Mouse (Mus musculus) CD8-positive naive resting alpha-beta T cell, adult 2 months (primary cell): ENCODE measurements around the gene Slc20a1.

ENCODE experiments used
- DNase-seq, 2 experiments: peaks; one replicate each; pipeline ENCODE4 v3.0.0; 2022; ENCODE audit warnings: low read depth in 2 of 2, low spot score in 2 of 2

Gene Slc20a1

GRCm38 (mm10) chr2:129198436-129199327, at the start of gene Slc20a1:
Slc20a1 (plus strand) TSS chr2:129198764.
- DNase-seq, result peak; percentile 98 to 99

DNA sequence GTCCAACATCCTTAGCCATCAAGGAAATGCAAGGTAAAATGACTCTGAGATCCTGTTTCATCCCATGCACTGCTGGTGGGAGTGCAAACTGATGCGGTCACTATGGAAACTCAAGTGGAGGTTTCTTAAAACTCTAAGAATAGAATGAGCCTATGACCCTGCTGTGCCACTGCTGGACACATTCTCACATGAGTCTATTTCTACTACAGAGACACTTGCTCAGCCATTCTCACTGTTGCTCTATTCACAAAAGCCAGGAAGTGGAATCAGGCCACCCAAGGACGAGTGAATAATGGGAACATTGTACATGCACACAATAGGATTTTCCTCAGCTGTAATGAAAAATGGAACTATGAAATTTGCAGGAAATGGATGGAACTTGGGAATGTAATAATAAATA, 49.7 kb upstream of the Slc20a1 start:
- no peak for DNase-seq

DNA sequence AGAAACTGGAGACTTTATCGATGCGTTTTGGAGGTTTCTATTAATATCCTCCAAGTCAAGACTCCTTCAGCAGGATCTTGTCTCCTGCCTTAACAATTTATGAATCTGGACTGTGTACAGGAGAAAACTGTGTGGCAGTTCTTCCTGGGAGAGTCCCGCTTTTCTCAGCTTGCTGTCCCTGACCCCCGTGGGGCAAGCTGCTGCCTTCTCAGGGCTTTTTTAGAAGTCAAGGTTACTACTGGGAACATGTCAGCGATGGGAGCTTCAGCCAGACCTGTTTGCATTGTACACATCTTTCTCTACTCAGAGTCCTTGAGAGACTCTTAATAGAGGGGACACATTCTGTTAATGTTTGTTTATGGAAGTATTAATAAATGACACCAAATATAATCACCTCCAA, 48.2 kb upstream of the Slc20a1 start:
- no peak for DNase-seq

DNA sequence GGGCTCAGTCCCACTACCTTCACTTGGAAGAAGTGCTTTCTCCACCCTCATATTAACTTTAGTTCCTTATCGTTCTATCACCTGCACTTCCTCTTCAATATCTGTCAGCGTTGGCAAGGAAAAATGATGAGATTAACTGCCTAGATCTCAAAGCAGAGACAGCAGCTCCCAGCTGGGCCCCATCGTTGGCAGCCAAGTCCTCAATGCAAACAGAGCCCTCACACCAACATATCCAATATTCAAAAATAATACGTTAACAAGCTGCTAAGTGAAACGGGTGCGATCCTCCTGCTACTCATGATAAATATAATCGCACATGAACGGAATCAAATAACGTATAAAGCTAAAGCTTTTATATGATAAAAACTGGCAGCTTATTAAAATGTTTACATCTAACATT, 47.5 kb upstream of the Slc20a1 start:
- DNase-seq, result no peak

DNA sequence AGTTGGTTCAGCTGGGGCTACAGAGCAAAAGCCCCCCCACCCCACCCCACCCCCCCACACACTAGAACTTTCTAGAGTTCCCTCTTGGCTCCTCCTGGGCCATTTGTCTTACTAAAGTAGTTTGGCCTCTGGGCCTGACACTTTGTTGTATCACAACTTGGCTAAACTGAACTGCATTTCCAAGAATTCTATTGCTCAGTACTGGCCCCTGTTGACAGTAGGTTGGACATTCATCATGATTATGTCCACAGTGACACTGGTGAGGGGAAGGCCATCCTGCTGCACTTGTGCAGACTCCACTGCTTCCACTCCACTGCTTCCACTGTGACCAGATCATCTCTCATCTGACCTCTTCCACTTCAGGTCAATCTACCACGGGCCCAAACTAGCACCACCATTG, 45.8 kb upstream of the Slc20a1 start:
- no peak for DNase-seq

- no peak for DNase-seq
Observed at GRCm38 (mm10) chr2:129164815-129165214, 33.7 kb upstream of the Slc20a1 start.

DNA sequence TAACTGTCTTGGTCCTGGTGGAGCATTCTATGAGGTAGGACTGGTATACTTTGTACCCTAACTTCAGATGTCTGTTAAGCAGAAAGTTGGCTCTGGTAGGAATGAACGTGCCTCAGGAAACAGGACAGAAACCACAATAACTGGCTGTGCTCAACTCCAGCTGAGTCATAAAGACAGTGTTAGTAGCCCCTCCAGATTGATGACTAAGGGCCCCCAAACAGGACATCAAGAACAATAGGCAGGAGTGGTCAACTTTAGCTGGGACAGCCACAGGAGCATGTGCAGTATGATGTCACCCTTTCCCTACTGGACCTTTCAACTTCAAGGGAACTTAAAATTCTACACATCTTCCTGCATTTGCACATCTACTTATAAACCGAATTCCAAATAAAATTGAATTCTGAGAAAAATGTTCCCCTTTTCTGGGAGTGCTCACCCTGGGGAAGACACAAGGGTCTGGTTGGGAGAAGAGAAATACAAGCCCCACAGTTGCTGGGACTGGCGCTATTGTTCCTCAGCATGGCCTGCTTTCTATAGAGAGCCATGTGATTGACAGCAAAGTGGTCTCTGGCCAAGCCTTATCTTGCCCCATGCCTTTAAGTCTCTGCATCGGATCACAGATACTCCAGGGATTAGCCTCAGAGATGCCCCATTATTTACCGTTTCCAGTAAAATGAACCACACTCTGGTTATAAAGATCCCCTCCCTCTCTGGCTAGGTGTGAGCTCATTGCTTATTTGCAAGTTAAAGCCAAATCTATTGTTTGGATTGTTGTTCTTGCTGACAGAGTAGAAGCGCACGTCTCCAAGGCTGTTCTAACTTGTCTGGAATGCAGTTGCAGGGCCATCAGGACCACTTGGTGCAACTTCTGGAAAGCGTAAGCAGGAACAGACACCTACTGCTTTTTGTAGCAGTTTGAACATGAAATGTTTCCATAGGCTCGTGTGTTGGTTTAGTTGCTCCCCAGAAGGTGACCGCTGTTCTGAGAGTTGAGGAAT, 31.8 kb upstream of the Slc20a1 start:
- no peak for DNase-seq

GRCm38 (mm10) chr2:129173386-129173785, 25.2 kb upstream of the Slc20a1 start:
- DNase-seq, result no peak

DNA sequence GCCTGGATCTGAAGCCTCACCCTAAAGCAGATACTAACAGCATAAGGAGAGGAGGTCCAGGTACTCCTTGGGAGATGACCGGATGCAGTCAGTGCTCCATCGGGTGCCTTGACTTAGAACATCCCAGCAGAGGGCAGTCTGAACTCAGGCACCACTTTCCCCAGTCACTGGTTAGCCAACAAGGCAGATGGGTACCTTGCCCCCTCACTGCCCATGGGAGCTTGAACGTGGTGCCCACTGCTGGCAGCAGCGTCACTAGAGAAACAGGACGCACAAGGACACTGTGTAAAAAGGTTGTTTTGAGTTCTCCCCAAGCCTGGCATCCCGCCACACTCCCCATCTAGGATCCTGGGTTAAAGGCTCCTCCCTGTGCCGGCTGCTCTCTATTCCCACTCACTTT, 24.1 kb upstream of the Slc20a1 start:
- peak; percentile 49 to 52 for DNase-seq

- DNase-seq, result no peak
Observed at GRCm38 (mm10) chr2:129175636-129176035, 22.9 kb upstream of the Slc20a1 start.

DNA sequence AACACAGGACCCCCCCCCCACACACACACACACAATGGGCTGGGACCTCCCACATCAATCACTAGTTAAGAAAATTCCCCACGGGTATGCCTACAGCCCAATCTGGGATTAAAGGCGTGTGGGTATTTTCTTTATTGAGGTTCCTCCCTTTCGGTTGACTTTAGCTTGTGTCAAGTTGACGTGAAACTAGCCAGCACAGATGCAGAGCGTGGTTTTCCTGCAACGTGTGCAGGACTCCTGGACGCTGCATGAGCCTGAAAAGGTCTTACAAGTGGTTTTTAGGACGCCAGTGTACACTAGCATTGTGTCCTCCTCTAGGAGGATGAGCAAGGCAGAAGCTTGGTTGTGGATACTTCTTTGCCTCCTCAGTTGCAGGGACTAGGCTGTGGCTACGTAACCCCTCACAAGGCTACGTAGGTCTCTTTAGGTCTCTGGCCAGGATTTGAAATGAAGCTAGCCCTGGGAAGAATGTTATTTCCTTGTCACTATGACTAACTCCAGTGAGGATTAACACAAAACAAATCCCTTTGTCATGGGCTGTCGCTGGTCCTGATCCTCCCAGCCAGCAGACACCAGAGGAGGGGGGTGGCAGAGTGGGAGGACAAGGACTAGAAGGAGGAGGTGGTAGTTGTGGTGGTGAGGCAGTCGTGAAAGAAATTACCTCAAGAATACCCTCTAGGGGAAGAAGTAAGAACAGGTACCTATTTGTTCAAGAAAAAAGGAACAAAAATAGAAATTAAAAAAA, 21.7 kb upstream of the Slc20a1 start:
- DNase-seq, result no peak

- DNase-seq, result no peak
Observed at GRCm38 (mm10) chr2:129177661-129178060, 20.9 kb upstream of the Slc20a1 start.

DNA sequence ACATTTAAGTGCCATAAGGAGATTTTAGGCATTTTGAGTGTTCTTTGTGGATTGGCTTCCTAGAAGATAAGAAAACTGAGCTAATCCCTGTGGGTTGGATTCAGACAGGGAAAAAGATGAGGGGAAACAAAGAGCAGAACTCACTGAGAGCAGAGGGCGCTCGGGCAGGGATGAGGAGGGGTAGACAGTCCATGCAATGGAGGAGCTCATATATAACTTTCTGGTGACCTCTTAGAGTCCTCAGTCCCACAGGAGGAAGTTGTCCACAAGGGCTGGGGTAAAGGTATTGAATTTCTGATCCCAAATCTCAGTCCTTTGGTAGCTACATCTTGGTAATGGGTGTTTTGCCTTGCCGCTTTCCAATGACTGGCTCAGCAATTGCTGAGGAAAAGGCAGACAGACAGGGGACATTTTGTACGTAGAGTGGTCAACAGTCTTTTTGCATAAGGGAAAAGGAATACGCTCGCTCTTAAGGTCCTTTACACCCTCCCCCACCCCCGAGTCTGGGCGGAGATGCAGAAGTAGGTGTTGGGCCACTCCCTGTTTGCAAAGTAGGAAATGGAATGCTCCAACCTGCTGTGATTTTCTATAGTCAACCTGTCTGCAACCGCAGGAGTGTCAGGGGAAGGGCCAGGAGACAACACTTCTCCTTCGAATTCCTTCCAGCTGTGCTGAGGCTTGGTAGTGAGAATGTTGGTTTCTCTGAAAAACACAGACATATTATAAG, 20.2 kb upstream of the Slc20a1 start:
- no peak for DNase-seq

DNA sequence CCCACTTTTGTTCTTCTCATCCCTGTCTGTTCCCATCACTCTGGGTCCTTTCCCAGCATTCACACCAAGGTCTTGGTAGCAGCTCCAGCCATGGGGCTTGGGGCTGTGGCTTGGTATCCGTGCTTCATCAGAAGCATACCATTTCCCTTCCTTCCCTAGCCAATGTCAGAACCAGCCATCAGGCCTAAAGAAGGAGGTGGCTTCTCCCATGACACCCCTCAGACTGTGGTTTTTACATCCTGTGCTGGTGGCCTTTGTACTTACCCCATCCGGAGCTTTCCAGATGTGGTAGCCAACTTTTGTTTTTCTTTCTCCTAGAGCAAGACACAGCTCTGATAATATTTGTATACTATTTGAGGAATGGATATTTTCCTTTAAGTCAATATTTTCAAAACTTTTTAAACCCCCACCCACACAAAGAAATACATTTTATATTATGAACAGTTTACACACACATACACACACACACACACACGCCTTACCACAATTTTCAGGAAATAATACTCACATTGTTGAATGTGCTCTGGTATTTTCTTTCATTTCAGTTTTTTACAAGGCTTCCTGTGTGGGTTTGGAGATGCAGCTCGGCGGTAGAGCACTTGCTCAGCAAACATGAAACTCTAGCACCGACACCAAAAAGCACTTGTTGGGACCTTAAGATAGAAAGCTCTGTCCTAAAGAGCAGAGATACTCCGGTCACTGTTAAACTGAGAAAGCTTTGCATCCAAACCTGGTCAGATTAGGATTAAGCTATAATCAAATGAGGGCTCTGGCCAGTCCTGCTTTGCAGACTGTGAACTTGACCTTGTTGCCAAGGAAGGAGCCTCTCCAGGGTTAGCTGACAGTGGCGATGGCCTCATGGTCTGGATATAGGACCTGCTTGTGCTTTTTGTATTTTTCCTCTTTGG, 18.4 kb upstream of the Slc20a1 start:
- peak; percentile 63 to 76 for DNase-seq

DNA sequence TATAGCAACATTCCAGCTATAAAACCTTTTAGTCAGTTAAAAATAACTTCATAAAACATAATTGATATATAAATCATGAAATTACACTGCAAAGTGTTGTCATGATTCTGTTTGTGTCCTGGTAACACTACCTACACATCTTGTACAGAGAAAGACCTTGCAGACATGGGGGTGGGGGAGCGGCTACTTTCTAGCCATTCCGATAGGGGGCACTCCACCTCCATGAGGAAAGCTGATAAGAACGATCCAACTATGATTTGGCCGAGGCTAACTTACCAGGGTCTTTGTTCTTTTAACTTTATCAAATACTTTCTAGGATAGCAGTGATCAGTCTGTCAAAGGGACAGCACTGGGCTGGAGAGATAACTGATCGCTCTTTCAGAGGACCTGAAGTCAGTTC, 17.1 kb upstream of the Slc20a1 start:
- no peak for DNase-seq

DNA sequence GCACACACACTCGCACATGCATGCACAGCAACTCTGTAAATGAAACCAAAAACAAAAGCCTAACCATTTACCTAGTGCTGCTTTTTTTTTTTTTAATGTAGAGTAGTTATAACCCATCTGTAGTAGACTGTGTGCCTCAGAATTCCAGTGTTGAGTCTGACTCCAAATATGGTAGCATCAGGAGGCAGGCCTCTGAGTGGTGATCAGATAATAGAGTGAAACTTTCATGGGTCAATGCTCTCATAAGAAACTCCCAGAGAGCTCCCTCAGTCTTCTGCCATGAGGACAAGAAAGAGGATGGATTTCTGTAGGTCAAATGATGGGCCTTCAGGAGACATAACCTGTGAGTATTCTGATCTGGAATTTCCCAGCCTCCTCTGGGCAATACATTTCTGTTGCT, 16.2 kb upstream of the Slc20a1 start:
- no peak for DNase-seq

DNA sequence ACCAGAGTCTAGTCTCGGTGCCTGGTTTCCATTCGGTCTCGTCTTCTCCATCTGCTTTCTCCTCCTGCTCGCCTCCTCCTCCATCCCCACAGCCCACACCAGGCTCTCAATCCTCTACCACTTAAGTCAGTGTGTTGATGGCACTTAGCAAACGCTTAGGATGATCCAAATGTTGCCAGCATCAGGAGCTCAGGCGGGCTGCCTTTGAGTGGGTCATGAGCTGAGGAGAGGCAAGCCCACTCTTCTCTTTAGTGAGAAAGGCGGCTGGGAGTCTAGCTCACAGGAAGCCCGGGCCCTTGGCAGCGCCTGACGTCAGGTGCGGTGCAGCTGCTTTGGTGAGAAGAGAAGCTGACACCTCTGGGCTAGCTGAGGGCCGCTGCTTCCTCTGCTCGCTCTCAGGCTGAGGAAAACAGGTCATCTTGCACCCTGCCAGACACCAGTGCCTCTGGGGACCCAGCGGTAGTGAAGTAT, 15.0 kb upstream of the Slc20a1 start:
- DNase-seq, result peak; percentile 82 to 87

GRCm38 (mm10) chr2:129184853-129185252, 13.7 kb upstream of the Slc20a1 start:
- no peak for DNase-seq

DNA sequence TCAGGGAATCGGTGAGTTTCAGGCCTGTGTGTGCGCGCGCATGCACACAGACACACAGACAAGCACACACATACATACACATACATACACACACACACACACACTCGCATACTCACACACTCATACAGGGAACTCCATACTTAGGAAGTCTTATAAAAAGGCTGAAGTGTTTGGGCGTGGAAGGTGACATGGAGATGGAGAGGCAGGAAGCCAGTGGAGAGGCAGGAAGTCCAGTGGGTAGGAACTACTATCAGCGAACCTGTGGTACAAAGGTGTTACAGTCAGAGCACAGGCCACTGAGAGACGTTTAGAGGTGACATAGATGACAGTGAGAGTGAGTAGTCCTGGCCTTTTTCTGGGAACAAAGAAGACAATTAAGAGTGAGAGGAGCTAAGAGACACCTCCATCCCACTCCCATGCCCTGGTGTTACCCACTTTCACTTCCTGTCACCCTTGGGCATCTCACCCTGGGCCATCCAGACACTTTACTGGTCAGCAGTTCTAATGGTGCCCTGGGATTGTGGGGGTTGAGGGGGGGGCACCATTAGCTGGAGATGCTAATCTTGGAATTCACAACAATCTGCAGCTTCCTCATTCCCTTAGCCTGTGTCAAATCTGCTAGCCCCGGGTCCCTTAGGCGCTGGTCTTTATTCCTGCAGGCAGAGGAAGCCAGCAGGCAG, 12.8 kb upstream of the Slc20a1 start:
- DNase-seq, result no peak
